Mouse (Mus musculus) stomach, embryonic 16.5 days (tissue): ENCODE measurements at regions not wholly inside any gene's neighbourhood (a gene's known extent, or its start where the extent isn't known, plus 50 kb on each side); places are given as distances from the start of the nearest gene placed in this dataset.

Experiments
- ATAC-seq: fragments of 200-750 bp; cut with Nextera tagmentation; 2 replicates; pipeline ENCODE4 v1.8.0; 2017; ENCODE audit warnings: moderate number of reproducible peaks, moderate TSS enrichment; ENCODE audit not compliant: insufficient read depth, low FRiP score
- H3K27ac ChIP-seq: fragments of 300-500 bp; sonication (generic); 2 replicates; pipeline ENCODE4 v1.5.1; 2014; ENCODE audit warnings: low read length
- H3K27me3 ChIP-seq: fragments of 300-500 bp; sonication (generic); 2 replicates; pipeline ENCODE4 v1.6.1; 2014; ENCODE audit warnings: low read length, control low read depth, mixed read lengths; ENCODE audit not compliant: control insufficient read depth, insufficient read depth
- H3K36me3 ChIP-seq: fragments of 300-500 bp; sonication (generic); 2 replicates; pipeline ENCODE4 v1.6.1; 2014; ENCODE audit warnings: low read length; ENCODE audit not compliant: control insufficient read depth, insufficient read depth
- H3K4me1 ChIP-seq: fragments of 300-500 bp; sonication (generic); 2 replicates; pipeline ENCODE4 v1.6.1; 2014; ENCODE audit warnings: low read length, control low read depth, mixed read lengths; ENCODE audit not compliant: control insufficient read depth, insufficient read depth
- H3K4me2 ChIP-seq: fragments of 300-500 bp; sonication (generic); 2 replicates; pipeline ENCODE4 v1.6.1; 2014; ENCODE audit warnings: low read depth, low read length, mixed read lengths
- H3K4me3 ChIP-seq: fragments of 300-500 bp; sonication (generic); replicated peaks from 2 replicates; pipeline ENCODE4 v1.5.1; 2014; ENCODE audit warnings: mild to moderate bottlenecking, low read length
- H3K9ac ChIP-seq: fragments of 300-500 bp; sonication (generic); 2 replicates; pipeline ENCODE4 v1.6.1; 2014; ENCODE audit warnings: low read length
- H3K9me3 ChIP-seq: fragments of 300-500 bp; sonication (generic); replicated peaks from 2 replicates; pipeline ENCODE4 v1.6.1; 2016; ENCODE audit warnings: low read length, control low read depth; ENCODE audit not compliant: control insufficient read depth
- WGBS: fragments of 180-500 bp; shearing (Covaris S2); extraction: QIAGEN DNeasy Blood & Tissue Kit; methylation state at CpG from one replicate; pipeline ENCODE4 v1.1.7; 2014; 5-methylcytosine and 5-hydroxymethylcytosine counted together

DNA sequence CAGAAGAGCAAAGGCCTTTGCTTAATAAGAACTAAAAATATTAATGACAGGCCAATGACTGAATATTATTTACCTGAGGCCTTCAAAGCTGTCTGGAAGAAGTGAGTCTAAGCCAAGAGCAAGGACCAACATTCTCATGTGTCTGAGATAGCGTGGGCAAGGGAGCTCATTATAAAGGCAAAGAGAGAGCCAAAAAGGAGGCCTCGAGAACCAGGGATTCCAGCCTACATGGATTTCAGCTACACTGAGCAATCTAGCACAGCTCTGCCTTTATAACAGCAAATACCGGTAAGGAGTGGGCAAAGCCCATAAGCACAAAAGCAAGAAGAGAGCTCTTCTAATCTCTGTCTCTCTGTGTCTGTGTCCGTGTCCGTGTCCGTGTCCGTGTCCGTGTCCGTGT lies 93.0 kb downstream of the Erv3 start:
- H3K27me3 ChIP-seq, result no peaks in the 10 kb centered on the region
- H3K9ac ChIP-seq, result no peak overlapping the region
- no peaks in the 10 kb centered on the region for H3K4me1 ChIP-seq
- H3K4me2 ChIP-seq, result no peak overlapping the region
- no peak overlapping the region for H3K27ac ChIP-seq
- H3K9me3 ChIP-seq, result no peaks in the 10 kb centered on the region
- no peak overlapping the region for H3K4me3 ChIP-seq
- H3K36me3 ChIP-seq, result no peaks in the 10 kb centered on the region
- WGBS, result 95% methylated on average over 9 of the region's 9 CpGs
- ATAC-seq, result no peak

- ATAC-seq, result no peak
- H3K36me3 ChIP-seq, result no peaks in the 10 kb centered on the region
- H3K27me3 ChIP-seq, result no peaks in the 10 kb centered on the region
- no peak overlapping the region for H3K9ac ChIP-seq
- no peaks in the 10 kb centered on the region for H3K4me1 ChIP-seq
- H3K4me2 ChIP-seq, result no peak overlapping the region
- 61% methylated on average over 2 of the region's 2 CpGs for WGBS
- no peak overlapping the region for H3K27ac ChIP-seq
- no peak overlapping the region for H3K4me3 ChIP-seq
- no peaks in the 10 kb centered on the region for H3K9me3 ChIP-seq
These were observed 98.0 kb downstream of the Erv3 start for GRCm38 (mm10) chr2:131761507-131761906.

GRCm38 (mm10) chr2:131757183-131757903 lies 102.2 kb downstream of the Erv3 start:
- Histone ChIP-seq H3K27ac (no peak overlapping the region), H3K4me1 (no peaks in the 10 kb centered on the region), H3K27me3 (no peaks in the 10 kb centered on the region), H3K36me3 (no peaks in the 10 kb centered on the region), H3K9ac (no peak overlapping the region), H3K4me3 (no peak overlapping the region), H3K4me2 (no peak overlapping the region), H3K9me3 (no peaks in the 10 kb centered on the region)
- 55% methylated on average over 7 of the region's 7 CpGs for WGBS
- ATAC-seq, result no peak

- Histone ChIP-seq H3K4me1 (peaks cover 4% of the 10 kb centered on the region; the same call in 1 of the 2 replicates), H3K36me3 (no peaks in the 10 kb centered on the region), H3K9ac (no peak overlapping the region), H3K4me3 (no peak overlapping the region), H3K4me2 (no peak overlapping the region), H3K27ac (no peak overlapping the region), H3K9me3 (no peaks in the 10 kb centered on the region), H3K27me3 (no peaks in the 10 kb centered on the region)
- WGBS, result 39% methylated on average over 2 of the region's 2 CpGs
- no peak for ATAC-seq
These were observed 104.4 kb downstream of the Erv3 start for GRCm38 (mm10) chr2:131755107-131755506.

DNA sequence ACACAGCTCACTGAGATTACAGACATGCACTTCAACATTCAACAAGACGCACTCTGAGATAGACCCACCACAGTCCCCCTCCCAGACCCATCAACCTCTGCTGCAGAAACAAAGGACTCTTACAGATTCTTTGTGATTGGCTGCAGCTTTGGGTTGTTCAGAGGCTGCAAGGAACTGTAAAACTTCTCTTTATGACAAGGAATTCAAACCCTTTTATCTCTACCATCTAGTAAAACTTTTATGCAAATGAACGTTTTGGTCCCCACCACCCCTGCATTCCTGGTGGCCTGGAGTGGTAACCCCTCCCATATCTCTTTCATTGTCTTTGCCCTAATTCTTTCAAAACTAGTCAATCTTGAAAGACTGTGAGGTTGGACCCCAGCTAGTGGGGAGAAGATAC lies 106.1 kb downstream of the Erv3 start:
- no peaks in the 10 kb centered on the region for H3K36me3 ChIP-seq
- H3K27me3 ChIP-seq, result no peaks in the 10 kb centered on the region
- H3K4me3 ChIP-seq, result no peak overlapping the region
- 67% methylated on average over 2 of the region's 2 CpGs for WGBS
- H3K4me2 ChIP-seq, result no peak overlapping the region
- peaks cover 7% of the 10 kb centered on the region; the same call in 1 of the 2 replicates for H3K4me1 ChIP-seq
- no peaks in the 10 kb centered on the region for H3K9me3 ChIP-seq
- no peak overlapping the region for H3K9ac ChIP-seq
- no peak for ATAC-seq
- H3K27ac ChIP-seq, result no peak overlapping the region

- ATAC-seq, result no peak
- H3K4me2 ChIP-seq, result no peak overlapping the region
- H3K27me3 ChIP-seq, result no peaks in the 10 kb centered on the region
- no peak overlapping the region for H3K27ac ChIP-seq
- peaks cover 10% of the 10 kb centered on the region for H3K4me1 ChIP-seq
- H3K9ac ChIP-seq, result no peak overlapping the region
- H3K4me3 ChIP-seq, result no peak overlapping the region
- WGBS, result 56% methylated on average over 6 of the region's 6 CpGs
- H3K36me3 ChIP-seq, result no peaks in the 10 kb centered on the region
- H3K9me3 ChIP-seq, result no peaks in the 10 kb centered on the region
These were observed 108.9 kb downstream of the Erv3 start for GRCm38 (mm10) chr2:131750679-131751078.

- H3K27ac ChIP-seq, result peak overlapping the region; percentile 1; the same call in 1 of the 2 replicates
These were observed 109.3 kb downstream of the Erv3 start for GRCm38 (mm10) chr2:131750206-131750605.

GRCm38 (mm10) chr2:131749746-131750145 lies 109.8 kb downstream of the Erv3 start:
- no peaks in the 10 kb centered on the region for H3K27me3 ChIP-seq
- H3K27ac ChIP-seq, result peak overlapping the region; percentile 1; the same call in 1 of the 2 replicates
- H3K9me3 ChIP-seq, result no peaks in the 10 kb centered on the region
- H3K36me3 ChIP-seq, result no peaks in the 10 kb centered on the region
- 72% methylated on average over 3 of the region's 3 CpGs for WGBS
- H3K4me2 ChIP-seq, result no peak overlapping the region
- no peak overlapping the region for H3K4me3 ChIP-seq
- peaks cover 10% of the 10 kb centered on the region for H3K4me1 ChIP-seq
- no peak for ATAC-seq
- H3K9ac ChIP-seq, result no peak overlapping the region

More at GRCm38 (mm10) chr2:131750206-131750605, 109.3 kb downstream of the Erv3 start:
- Histone ChIP-seq H3K9ac (no peak overlapping the region), H3K36me3 (no peaks in the 10 kb centered on the region), H3K4me1 (peaks cover 10% of the 10 kb centered on the region), H3K9me3 (no peaks in the 10 kb centered on the region), H3K27me3 (no peaks in the 10 kb centered on the region), H3K4me2 (no peak overlapping the region), H3K4me3 (no peak overlapping the region)
- WGBS, result 42% methylated on average over 4 of the region's 4 CpGs
- no peak for ATAC-seq

GRCm38 (mm10) chr2:131748791-131749190 lies 110.8 kb downstream of the Erv3 start:
- Histone ChIP-seq H3K36me3 (no peaks in the 10 kb centered on the region), H3K4me2 (no peak overlapping the region), H3K27me3 (no peaks in the 10 kb centered on the region), H3K9ac (no peak overlapping the region), H3K27ac (no peak overlapping the region), H3K9me3 (no peaks in the 10 kb centered on the region), H3K4me3 (no peak overlapping the region), H3K4me1 (peaks cover 10% of the 10 kb centered on the region)
- no peak for ATAC-seq
- 51% methylated on average over 10 of the region's 10 CpGs for WGBS
